Mouse (Mus musculus): ENCODE data around the gene Batf3. TPM values are rescaled to one million over a fixed set of nuclear protein-coding genes. Genes with fewer than 3 reads are reported as not detected.

The Batf3 gene
- polyA plus RNA-seq, 1 experiment from 2014 or later, result 16.7 TPM

DNA sequence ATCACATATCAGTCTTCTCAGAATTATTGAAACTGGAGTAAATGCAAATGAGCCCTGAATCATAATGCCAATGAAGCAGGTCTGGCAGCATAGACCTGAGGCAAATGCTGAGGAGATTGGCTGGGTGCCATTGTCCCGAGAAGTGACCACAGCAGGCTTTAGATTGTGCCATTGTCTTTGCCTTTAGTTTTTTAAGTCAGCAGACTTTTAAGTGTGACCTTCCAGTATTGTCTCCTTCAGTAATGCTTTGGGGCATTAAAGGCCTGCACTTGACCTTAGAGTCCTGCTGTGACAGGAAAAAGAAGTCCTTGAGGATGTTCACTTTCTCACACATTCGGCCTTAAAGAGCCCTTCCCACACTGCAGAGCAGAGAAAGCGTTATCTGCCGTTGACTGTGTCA is 27.4 kb upstream of the Batf3 start:
- H3K9ac ChIP-seq, result no peak overlapping the region
- no peaks in the 10 kb centered on the region for H3K4me1 ChIP-seq
- no peaks in the 10 kb centered on the region for H3K9me3 ChIP-seq
- H3K27me3 ChIP-seq, result no peaks in the 10 kb centered on the region
- WGBS, result 89% methylated on average over 4 of the region's 4 CpGs
- peaks cover 89% of the 10 kb centered on the region for H3K36me3 ChIP-seq
- no peak overlapping the region for H3K4me3 ChIP-seq
- H3K27ac ChIP-seq, result no peak overlapping the region
- H3K4me2 ChIP-seq (replicated peaks), result no peak overlapping the region
- ATAC-seq (ENCODE audit: low FRiP score, low read depth), result no peak

DNA sequence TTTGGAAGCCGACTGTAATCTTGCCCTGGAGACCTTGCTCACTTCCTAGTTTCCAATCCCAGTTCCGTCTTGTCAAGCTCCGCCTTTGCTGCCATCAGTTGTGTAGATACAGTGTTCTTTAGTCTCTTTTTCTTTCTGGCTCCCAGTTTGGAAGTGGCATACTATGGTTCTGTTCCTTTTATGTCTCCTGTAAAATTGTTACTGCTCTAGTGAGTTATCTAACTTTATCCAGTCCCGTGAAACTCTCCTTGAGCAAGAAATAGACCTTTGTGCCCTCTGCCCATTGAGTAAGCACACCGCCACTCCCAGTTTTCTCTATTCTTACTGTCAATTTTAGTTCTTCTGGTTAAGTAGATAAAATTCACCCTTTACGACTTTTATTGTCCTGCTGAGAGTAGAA is 26.0 kb upstream of the Batf3 start:
- no peaks in the 10 kb centered on the region for H3K27me3 ChIP-seq
- H3K4me2 ChIP-seq (replicated peaks), result no peak overlapping the region
- ATAC-seq (ENCODE audit: low FRiP score, low read depth), result no peak
- H3K27ac ChIP-seq, result no peak overlapping the region
- H3K4me3 ChIP-seq, result no peak overlapping the region
- no peak overlapping the region for H3K9ac ChIP-seq
- WGBS, result 89% methylated on average over 6 of the region's 6 CpGs
- no peaks in the 10 kb centered on the region for H3K9me3 ChIP-seq
- peaks cover 83% of the 10 kb centered on the region for H3K36me3 ChIP-seq
- no peaks in the 10 kb centered on the region for H3K4me1 ChIP-seq

DNA sequence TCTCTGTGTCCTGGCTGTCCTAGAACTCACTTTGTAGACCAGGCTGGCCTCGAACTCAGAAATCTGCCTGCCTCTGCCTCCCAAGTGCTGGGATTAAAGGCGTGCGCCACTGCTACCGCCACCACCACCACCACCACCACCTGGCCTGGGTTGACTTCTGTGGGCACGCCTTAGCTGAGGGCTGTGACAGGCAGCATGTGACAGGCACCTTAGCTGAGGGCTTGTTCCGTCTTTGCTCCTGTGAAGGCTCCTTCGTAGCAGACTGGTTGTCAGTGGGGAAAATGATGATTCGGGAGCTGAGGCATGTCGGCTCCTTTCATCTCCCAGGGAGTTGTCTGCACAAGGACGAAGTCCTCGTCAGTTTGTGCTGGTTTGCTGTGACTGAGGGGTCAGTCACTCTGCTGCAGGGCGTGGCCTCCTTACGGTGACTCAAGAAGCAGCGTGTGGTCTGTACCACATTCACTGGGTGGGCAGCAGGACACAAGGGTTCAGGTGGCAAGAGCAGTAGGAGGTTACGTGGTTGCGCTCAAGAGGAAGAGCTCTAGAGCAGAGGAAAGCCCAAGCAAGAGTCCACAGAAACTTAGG is 25.2 kb upstream of the Batf3 start:
- Histone ChIP-seq H3K4me2 (replicated peaks) (no peak overlapping the region), H3K36me3 (peaks cover 85% of the 10 kb centered on the region), H3K9ac (no peak overlapping the region), H3K27me3 (no peaks in the 10 kb centered on the region), H3K27ac (no peak overlapping the region), H3K9me3 (no peaks in the 10 kb centered on the region), H3K4me1 (no peaks in the 10 kb centered on the region), H3K4me3 (no peak overlapping the region)
- WGBS, result 94% methylated on average over 16 of the region's 16 CpGs
- no peak for ATAC-seq (ENCODE audit: low FRiP score, low read depth)

DNA sequence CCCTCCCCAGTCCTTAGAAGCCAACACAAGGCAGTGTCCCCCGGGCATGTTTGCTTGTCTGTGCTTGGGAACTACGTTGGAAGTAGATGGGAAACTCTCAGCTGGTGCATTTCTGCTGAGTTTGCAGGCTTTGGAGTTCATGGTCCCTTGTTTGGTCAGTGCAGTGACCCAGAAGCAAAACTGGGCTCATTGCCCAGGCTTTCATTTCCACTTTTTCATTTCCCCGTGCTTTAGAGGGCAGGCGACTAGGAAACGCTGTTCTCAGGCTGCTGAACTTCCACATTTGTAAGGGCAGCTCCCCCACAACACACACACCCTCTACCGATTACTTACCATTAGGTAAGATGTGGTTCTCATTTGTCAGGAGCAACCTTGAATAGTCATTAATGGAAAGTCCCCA is 24.6 kb upstream of the Batf3 start:
- no peaks in the 10 kb centered on the region for H3K9me3 ChIP-seq
- H3K27ac ChIP-seq, result no peak overlapping the region
- no peak overlapping the region for H3K9ac ChIP-seq
- H3K4me2 ChIP-seq (replicated peaks), result no peak overlapping the region
- H3K4me1 ChIP-seq, result no peaks in the 10 kb centered on the region
- H3K36me3 ChIP-seq, result peaks cover 87% of the 10 kb centered on the region
- WGBS, result 85% methylated on average over 6 of the region's 6 CpGs
- no peak for ATAC-seq (ENCODE audit: low FRiP score, low read depth)
- no peak overlapping the region for H3K4me3 ChIP-seq
- no peaks in the 10 kb centered on the region for H3K27me3 ChIP-seq

DNA sequence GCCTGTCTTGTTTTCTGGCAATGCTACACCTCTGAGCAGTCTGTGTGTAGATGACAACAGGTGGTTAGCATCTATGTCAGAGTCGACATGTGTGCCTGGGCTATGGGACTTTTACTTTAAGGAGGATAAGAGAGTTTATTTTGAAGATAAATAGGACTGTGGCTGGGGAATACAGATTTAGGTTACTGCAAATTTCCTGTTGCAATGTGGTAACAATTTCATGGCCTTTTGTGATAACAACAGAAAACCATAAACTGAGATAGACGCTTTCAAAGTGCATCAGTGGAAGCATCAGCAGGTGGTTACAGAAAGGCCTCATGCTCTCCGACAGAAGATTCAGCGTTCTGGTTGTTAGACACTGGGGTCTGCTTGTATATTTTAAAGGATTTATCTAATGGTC is 24.2 kb upstream of the Batf3 start:
- Histone ChIP-seq H3K27me3 (no peaks in the 10 kb centered on the region), H3K36me3 (peaks cover 87% of the 10 kb centered on the region), H3K9ac (no peak overlapping the region), H3K27ac (no peak overlapping the region), H3K4me2 (replicated peaks) (no peak overlapping the region), H3K4me1 (no peaks in the 10 kb centered on the region), H3K9me3 (no peaks in the 10 kb centered on the region), H3K4me3 (no peak overlapping the region)
- 88% methylated on average over 4 of the region's 4 CpGs for WGBS
- ATAC-seq (ENCODE audit: low FRiP score, low read depth), result no peak

DNA sequence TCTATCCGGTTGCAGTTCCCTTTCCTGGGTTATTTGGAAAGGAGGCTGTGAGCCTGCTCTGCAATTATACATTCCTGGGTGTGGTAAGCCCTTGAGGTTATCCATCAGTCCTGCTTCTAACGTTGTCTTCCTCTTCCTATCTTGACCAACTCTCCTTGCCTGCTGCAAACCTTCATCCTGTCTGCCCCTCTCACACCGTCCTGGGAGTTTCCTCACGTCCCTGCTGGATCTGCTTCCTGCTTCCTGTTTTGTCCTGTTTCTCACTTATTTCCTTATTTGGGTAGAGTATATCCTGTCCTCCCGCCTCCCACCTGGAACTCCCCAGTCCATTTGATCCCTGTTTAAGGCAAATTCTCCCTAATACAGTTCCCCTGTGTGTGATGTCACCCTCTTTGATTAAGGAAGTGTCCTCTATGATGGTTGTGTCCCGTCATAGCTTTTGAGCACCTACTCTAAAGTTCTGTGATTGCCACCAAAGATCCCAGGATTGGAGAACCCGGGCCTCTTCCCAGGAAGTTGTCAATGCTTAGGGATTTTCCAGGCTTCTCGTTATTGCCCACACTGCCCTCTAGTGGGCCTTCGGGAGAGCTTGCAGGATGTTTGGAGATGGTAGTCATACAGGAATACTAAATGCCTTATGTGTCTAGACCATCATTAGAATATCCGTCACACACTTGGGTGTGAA is 22.3 kb upstream of the Batf3 start:
- H3K4me2 ChIP-seq (replicated peaks), result no peak overlapping the region
- H3K4me3 ChIP-seq, result no peak overlapping the region
- no peak for ATAC-seq (ENCODE audit: low FRiP score, low read depth)
- H3K9me3 ChIP-seq, result no peaks in the 10 kb centered on the region
- no peaks in the 10 kb centered on the region for H3K4me1 ChIP-seq
- H3K36me3 ChIP-seq, result peaks cover 84% of the 10 kb centered on the region
- no peak overlapping the region for H3K9ac ChIP-seq
- no peaks in the 10 kb centered on the region for H3K27me3 ChIP-seq
- H3K27ac ChIP-seq, result no peak overlapping the region
- 59% methylated on average over 10 of the region's 10 CpGs for WGBS

DNA sequence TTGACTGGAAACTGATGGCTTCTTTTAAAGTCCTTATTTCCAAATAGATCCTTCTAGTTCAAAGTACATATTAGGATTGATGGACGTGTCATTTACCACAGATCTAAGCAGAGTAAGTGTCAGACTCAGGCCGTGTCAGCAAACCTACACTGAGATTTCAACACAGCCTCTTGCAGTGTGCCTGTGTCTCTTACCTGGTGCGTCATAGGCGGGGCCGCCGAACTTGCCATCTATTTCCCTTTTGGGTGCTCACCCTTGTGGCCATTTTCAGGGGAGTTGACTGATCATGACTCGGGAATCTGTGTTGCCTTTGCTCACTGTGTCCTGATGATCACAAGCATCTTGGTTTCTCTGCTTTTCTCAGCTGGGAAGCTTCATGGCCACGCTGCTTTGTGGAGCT is 14.4 kb upstream of the Batf3 start:
- no peak overlapping the region for H3K4me2 ChIP-seq (replicated peaks)
- WGBS, result 86% methylated on average over 8 of the region's 8 CpGs
- no peaks in the 10 kb centered on the region for H3K27me3 ChIP-seq
- peaks cover 65% of the 10 kb centered on the region for H3K36me3 ChIP-seq
- H3K9ac ChIP-seq, result no peak overlapping the region
- no peak for ATAC-seq (ENCODE audit: low FRiP score, low read depth)
- no peaks in the 10 kb centered on the region for H3K9me3 ChIP-seq
- H3K4me3 ChIP-seq, result no peak overlapping the region
- H3K27ac ChIP-seq, result no peak overlapping the region
- H3K4me1 ChIP-seq, result no peaks in the 10 kb centered on the region

- H3K36me3 ChIP-seq, result peaks cover 50% of the 10 kb centered on the region
- no peaks in the 10 kb centered on the region for H3K4me1 ChIP-seq
- no peak overlapping the region for H3K4me3 ChIP-seq
- H3K9me3 ChIP-seq, result no peaks in the 10 kb centered on the region
- H3K27ac ChIP-seq, result no peak overlapping the region
- no peak overlapping the region for H3K4me2 ChIP-seq (replicated peaks)
- H3K27me3 ChIP-seq, result no peaks in the 10 kb centered on the region
- 71% methylated on average over 5 of the region's 5 CpGs for WGBS
- no peak overlapping the region for H3K9ac ChIP-seq
- ATAC-seq (ENCODE audit: low FRiP score, low read depth), result no peak
These were observed 12.6 kb upstream of the Batf3 start for GRCm38 (mm10) chr1:191084951-191085559.

GRCm38 (mm10) chr1:191085597-191085996 is 12.1 kb upstream of the Batf3 start:
- Histone ChIP-seq H3K4me1 (no peaks in the 10 kb centered on the region), H3K27me3 (no peaks in the 10 kb centered on the region), H3K27ac (no peak overlapping the region), H3K4me2 (replicated peaks) (no peak overlapping the region), H3K36me3 (peaks cover 44% of the 10 kb centered on the region), H3K9ac (no peak overlapping the region), H3K4me3 (no peak overlapping the region), H3K9me3 (no peaks in the 10 kb centered on the region)
- 78% methylated on average over 12 of the region's 12 CpGs for WGBS
- no peak for ATAC-seq (ENCODE audit: low FRiP score, low read depth)

- no peak overlapping the region for H3K4me2 ChIP-seq (replicated peaks)
- no peak overlapping the region for H3K9ac ChIP-seq
- no peaks in the 10 kb centered on the region for H3K27me3 ChIP-seq
- no peaks in the 10 kb centered on the region for H3K9me3 ChIP-seq
- H3K4me3 ChIP-seq, result no peak overlapping the region
- 80% methylated on average over 7 of the region's 7 CpGs for WGBS
- no peak overlapping the region; the same call in 1 of the 2 replicates for H3K27ac ChIP-seq
- H3K36me3 ChIP-seq, result peaks cover 41% of the 10 kb centered on the region
- no peaks in the 10 kb centered on the region for H3K4me1 ChIP-seq
- no peak for ATAC-seq (ENCODE audit: low FRiP score, low read depth)
These were observed 11.3 kb upstream of the Batf3 start for GRCm38 (mm10) chr1:191086304-191086878.

DNA sequence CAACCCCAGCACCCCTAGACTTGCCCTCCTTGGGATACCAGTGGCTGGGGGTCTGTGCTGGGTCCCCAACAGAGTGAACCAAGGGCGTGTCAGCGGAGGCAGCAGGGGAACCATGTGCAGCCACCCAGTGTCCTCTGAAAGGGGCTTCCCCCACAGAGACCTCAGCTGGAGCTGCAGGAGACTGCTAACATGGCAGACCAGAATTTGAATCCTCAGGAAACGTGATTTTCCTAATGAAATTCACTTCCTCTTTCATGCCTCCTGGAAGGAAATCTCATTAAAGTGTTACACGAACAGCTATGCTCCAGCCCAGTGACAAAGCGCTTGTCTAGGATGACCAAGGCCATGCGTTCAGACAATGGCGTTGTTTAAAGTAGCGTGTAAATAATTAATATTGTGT is 10.7 kb upstream of the Batf3 start:
- H3K36me3 ChIP-seq, result peaks cover 36% of the 10 kb centered on the region
- WGBS, result 76% methylated on average over 8 of the region's 8 CpGs
- H3K27me3 ChIP-seq, result no peaks in the 10 kb centered on the region
- H3K9me3 ChIP-seq, result no peaks in the 10 kb centered on the region
- no peak overlapping the region for H3K9ac ChIP-seq
- H3K4me3 ChIP-seq, result no peak overlapping the region
- no peak overlapping the region for H3K4me2 ChIP-seq (replicated peaks)
- no peak for ATAC-seq (ENCODE audit: low FRiP score, low read depth)
- H3K4me1 ChIP-seq, result no peaks in the 10 kb centered on the region
- no peak overlapping the region; the same call in 1 of the 2 replicates for H3K27ac ChIP-seq

DNA sequence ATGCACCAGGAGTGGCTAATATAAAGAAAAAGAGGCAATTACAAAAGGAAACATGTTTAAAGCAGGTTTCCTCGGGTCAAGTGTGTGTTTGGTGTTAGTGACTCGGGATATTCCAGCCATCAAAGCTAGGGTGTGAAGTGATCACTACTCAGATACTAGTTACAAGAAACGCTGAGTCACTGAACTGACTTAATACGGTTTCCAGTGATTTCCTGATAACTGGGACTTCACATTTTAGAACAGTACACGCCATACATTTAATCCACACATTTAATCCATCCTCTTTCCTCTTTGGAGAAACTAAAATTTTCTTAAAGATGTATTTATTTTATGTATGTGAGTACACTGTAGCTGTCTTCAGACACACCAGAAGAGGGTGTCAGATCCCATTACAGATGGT is 9.7 kb upstream of the Batf3 start:
- no peaks in the 10 kb centered on the region for H3K9me3 ChIP-seq
- 82% methylated on average over 5 of the region's 5 CpGs for WGBS
- H3K4me2 ChIP-seq (replicated peaks), result no peak overlapping the region
- no peak for ATAC-seq (ENCODE audit: low FRiP score, low read depth)
- no peaks in the 10 kb centered on the region for H3K27me3 ChIP-seq
- H3K27ac ChIP-seq, result no peak overlapping the region
- no peak overlapping the region for H3K4me3 ChIP-seq
- no peaks in the 10 kb centered on the region for H3K4me1 ChIP-seq
- peaks cover 26% of the 10 kb centered on the region for H3K36me3 ChIP-seq
- H3K9ac ChIP-seq, result no peak overlapping the region

Data from limb, embryonic 13.5 days (tissue).